Mouse (Mus musculus) liver, embryonic 15.5 days (tissue): Measurements from ENCODE around the gene Scgb1c1. TPM values are rescaled to one million over a fixed set of nuclear protein-coding genes. Genes with fewer than 3 reads are reported as not detected.
"Not testable (repeated sequence)": the region's sequence is repeated elsewhere in the genome, so short reads cannot be mapped to it uniquely, and the experiment has no call there.

Experiments used
- ATAC-seq: fragments of 200-750 bp; cut with Nextera tagmentation; 2 replicates; pipeline ENCODE4 v1.8.0; 2017; ENCODE audit warnings: moderate number of reproducible peaks, mild to moderate bottlenecking, moderate library complexity; ENCODE audit not compliant: insufficient read depth
- H3K27ac ChIP-seq: fragments of 300-500 bp; sonication (generic); replicated peaks from 2 replicates; pipeline ENCODE4 v1.5.1; 2015; ENCODE audit warnings: mild to moderate bottlenecking, inconsistent platforms
- H3K27me3 ChIP-seq: fragments of 300-500 bp; sonication (generic); 2 replicates; pipeline ENCODE4 v1.6.1; 2015; ENCODE audit warnings: mild to moderate bottlenecking, inconsistent platforms
- H3K36me3 ChIP-seq: fragments of 300-500 bp; sonication (generic); replicated peaks from 2 replicates; pipeline ENCODE4 v1.6.1; 2015; ENCODE audit warnings: moderate library complexity, mild to moderate bottlenecking, inconsistent platforms
- H3K4me1 ChIP-seq: fragments of 300-500 bp; sonication (generic); replicated peaks from 2 replicates; pipeline ENCODE4 v1.6.1; 2015; ENCODE audit warnings: inconsistent platforms
- H3K4me2 ChIP-seq: fragments of 300-500 bp; sonication (generic); 2 replicates; pipeline ENCODE4 v1.6.1; 2015; ENCODE audit warnings: moderate library complexity, mild to moderate bottlenecking, inconsistent platforms
- H3K4me3 ChIP-seq: fragments of 300-500 bp; sonication (generic); replicated peaks from 2 replicates; pipeline ENCODE4 v1.5.1; 2015; ENCODE audit warnings: mild to moderate bottlenecking, inconsistent platforms
- H3K9ac ChIP-seq: fragments of 300-500 bp; sonication (generic); 2 replicates; pipeline ENCODE4 v1.6.1; 2015; ENCODE audit warnings: moderate library complexity, mild to moderate bottlenecking, inconsistent platforms
- H3K9me3 ChIP-seq: fragments of 300-500 bp; sonication (generic); replicated peaks from 2 replicates; pipeline ENCODE4 v1.6.1; 2016; ENCODE audit warnings: inconsistent platforms
- WGBS: fragments of 180-500 bp; shearing (Covaris S2); methylation state at CpG from one replicate; pipeline ENCODE4 v1.1.7; 2015; ENCODE audit warnings: mixed read lengths; ENCODE audit not compliant: insufficient replicate concordance; 5-methylcytosine and 5-hydroxymethylcytosine counted together
- polyA plus RNA-seq: library from polyadenylated mRNA; unstranded; fragments of >200 nt; fragmentation: Nextera tagmentation; extraction: Ambion mirVana; gene quantifications from 2 replicates; pipeline ENCODE4 v1.2.1, GENCODE M21; 2015

Scgb1c1 gene
- polyA plus RNA-seq, 1 experiment from 2014 or later = not detected

DNA sequence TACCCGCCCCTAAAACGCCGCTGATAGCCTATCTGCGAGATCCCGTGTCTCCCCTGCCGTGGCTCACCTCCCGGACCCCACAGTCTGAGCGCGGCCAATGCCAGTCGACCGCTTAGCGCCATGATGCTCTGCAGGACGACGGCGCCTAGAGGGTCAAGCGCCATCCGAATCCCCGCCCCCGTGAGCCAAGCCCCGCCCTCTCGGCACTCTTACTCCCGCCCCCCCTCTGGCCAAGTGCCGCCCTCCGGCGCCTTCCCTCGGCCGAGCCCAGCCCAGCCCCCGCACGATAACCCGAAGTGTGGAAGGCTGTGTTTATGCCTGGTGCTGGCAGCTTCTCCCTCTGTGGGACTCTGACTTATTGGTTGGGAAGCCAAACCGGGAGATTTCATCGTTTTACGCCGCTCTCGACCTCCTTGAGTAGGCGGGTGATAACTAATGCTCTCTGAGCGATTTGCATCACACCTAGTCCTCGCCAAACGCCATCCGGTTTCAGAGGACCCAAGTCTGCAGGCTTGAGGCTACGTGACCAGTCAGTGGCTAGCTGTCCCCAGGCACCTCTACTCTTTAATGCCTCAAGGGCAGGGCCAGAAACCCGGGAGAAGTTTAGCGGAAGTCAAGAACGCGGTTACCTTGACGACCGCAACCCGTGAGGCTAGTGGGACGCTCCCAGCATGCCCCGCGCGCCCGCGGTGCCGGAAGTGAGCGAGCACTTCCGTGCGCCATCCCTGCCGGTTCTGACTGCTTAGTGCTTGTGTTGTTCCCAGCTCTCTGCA lies 36.5 kb downstream of the Scgb1c1 start, which contains the start of the genes Psmd13 and Sirt3:
Psmd13 (plus strand) TSS at position 273 of the 773 bp plus-strand sequence.
Sirt3 (minus strand) TSS at position 614 of the 773 bp plus-strand sequence.
- peak within 1 kb of the TSS; percentile 76 for H3K4me3 ChIP-seq
- ATAC-seq = peak; percentile 94
- H3K36me3 ChIP-seq = peaks cover 34% of the 10 kb centered on the region
- H3K4me1 ChIP-seq = peaks cover 42% of the 10 kb centered on the region
- no peaks in the 10 kb centered on the region for H3K27me3 ChIP-seq
- WGBS = under 1% methylated on average over 59 of the region's 59 CpGs
- peak within 1 kb of the TSS; percentile 90 for H3K27ac ChIP-seq
- H3K9me3 ChIP-seq = no peaks in the 10 kb centered on the region
- peak within 1 kb of the TSS; percentile 84 for H3K9ac ChIP-seq
- peak within 1 kb of the TSS; percentile 94 for H3K4me2 ChIP-seq

DNA sequence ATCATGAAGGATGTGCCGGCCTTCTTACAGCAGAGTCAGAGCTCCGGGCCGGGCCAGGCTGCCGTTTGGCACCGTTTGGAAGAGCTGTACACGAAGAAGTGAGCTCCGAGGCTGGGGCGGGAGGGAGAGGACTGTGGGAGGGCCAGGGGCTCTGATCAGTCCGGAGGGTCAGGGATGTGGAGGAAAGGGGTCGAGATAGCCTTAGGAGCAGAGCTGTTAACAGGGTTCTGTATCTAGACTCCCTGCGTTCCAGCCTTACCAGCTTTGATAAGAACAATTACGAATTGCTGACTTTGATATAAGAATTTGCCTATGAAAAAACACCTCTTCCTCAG lies 37.1 kb downstream of the Scgb1c1 start:
- Histone ChIP-seq H3K9me3 (no peaks in the 10 kb centered on the region), H3K9ac (peak overlapping the region; percentile 84), H3K36me3 (peaks cover 38% of the 10 kb centered on the region), H3K4me1 (peaks cover 42% of the 10 kb centered on the region), H3K27ac (peak overlapping the region; percentile 90), H3K4me2 (peak overlapping the region; percentile 94), H3K4me3 (peak overlapping the region; percentile 76), H3K27me3 (no peaks in the 10 kb centered on the region)
- under 1% methylated on average over 12 of the region's 12 CpGs for WGBS
- ATAC-seq = peak; percentile 14

DNA sequence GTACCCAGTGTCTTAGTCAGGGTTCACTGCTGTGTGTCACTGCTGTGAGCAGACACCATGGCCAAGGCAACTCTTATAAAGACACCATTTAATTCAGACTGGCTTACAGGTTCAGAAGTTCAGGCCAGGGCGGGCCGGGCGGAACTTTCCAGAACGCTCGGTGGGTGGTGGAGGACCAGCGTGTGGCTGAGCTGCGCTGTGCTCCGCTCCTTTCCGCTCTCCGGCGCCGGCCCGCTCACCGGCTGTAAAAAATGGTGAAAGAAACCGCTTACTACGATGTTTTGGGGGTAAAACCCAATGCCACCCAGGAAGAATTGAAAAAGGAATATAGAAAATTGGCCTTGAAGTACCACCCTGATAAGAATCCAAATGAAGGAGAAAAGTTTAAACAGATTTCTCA lies 45.3 kb downstream of the Scgb1c1 start:
- H3K9me3 ChIP-seq = not testable (repeated sequence)
- WGBS = 91% methylated on average over 16 of the region's 16 CpGs

GRCm38 (mm10) chr7:140894031-140894430 lies 48.7 kb downstream of the Scgb1c1 start:
- no peak overlapping the region for H3K4me3 ChIP-seq
- H3K4me2 ChIP-seq = no peak overlapping the region
- WGBS = 81% methylated on average over 7 of the region's 7 CpGs
- no peaks in the 10 kb centered on the region for H3K27me3 ChIP-seq
- H3K9ac ChIP-seq = no peak overlapping the region
- H3K36me3 ChIP-seq = peaks cover 74% of the 10 kb centered on the region
- H3K27ac ChIP-seq = no peak overlapping the region
- no peak for ATAC-seq
- H3K9me3 ChIP-seq = no peaks in the 10 kb centered on the region
- no peaks in the 10 kb centered on the region for H3K4me1 ChIP-seq

More for the DNA sequence above, 45.3 kb downstream of the Scgb1c1 start:
- not testable (repeated sequence) for ATAC-seq, H3K4me1 ChIP-seq, H3K4me2 ChIP-seq, H3K4me3 ChIP-seq, H3K9ac ChIP-seq, H3K27ac ChIP-seq, H3K27me3 ChIP-seq
- peaks cover 77% of the 10 kb centered on the region for H3K36me3 ChIP-seq

GRCm38 (mm10) chr7:140894611-140895010 lies 49.3 kb downstream of the Scgb1c1 start:
- no peaks in the 10 kb centered on the region for H3K4me1 ChIP-seq
- H3K27me3 ChIP-seq = no peaks in the 10 kb centered on the region
- no peak for ATAC-seq
- 85% methylated on average over 3 of the region's 3 CpGs for WGBS
- no peak overlapping the region for H3K4me3 ChIP-seq
- H3K27ac ChIP-seq = no peak overlapping the region
- no peak overlapping the region for H3K9ac ChIP-seq
- no peak overlapping the region for H3K4me2 ChIP-seq
- H3K36me3 ChIP-seq = peaks cover 70% of the 10 kb centered on the region
- H3K9me3 ChIP-seq = no peaks in the 10 kb centered on the region

Other genes with a start within 250 kb of the Scgb1c1 start
- gene Olfr46, start 244.3 kb upstream of the Scgb1c1 start, polyA plus RNA-seq = not detected in 2 replicates
- gene Olfr61, start 216.6 kb upstream of the Scgb1c1 start, polyA plus RNA-seq = not detected in 2 replicates
- not detected in 2 replicates for gene Olfr53, start 199.1 kb upstream of the Scgb1c1 start, polyA plus RNA-seq
- gene Olfr539, start 185.6 kb upstream of the Scgb1c1 start, polyA plus RNA-seq = not detected in 2 replicates
- gene Olfr45, start 163.6 kb upstream of the Scgb1c1 start, polyA plus RNA-seq = not detected in 2 replicates
- not detected in 2 replicates for gene Olfr541, start 148.3 kb upstream of the Scgb1c1 start, polyA plus RNA-seq
- gene Cyp2e1, start 81.8 kb upstream of the Scgb1c1 start, polyA plus RNA-seq = 0.46 and 0.75 TPM in 2 replicates
- 0.06 and 0.13 TPM in 2 replicates for gene Syce1, start 57.7 kb upstream of the Scgb1c1 start, polyA plus RNA-seq
- 0.18 and 0.20 TPM in 2 replicates for gene Zfp941, start 23.4 kb upstream of the Scgb1c1 start, polyA plus RNA-seq
- 24.7 and 26.8 TPM in 2 replicates for gene Urah, start 10.5 kb upstream of the Scgb1c1 start, polyA plus RNA-seq
- gene Odf3, start 2.3 kb downstream of the Scgb1c1 start, polyA plus RNA-seq = not detected in 2 replicates
- not detected in 2 replicates for gene Gm45785, start 10.8 kb downstream of the Scgb1c1 start, polyA plus RNA-seq
- gene Ric8a, start 11.4 kb downstream of the Scgb1c1 start, polyA plus RNA-seq = 20.9 and 23.3 TPM in 2 replicates
- gene Bet1l, start 12.0 kb downstream of the Scgb1c1 start, polyA plus RNA-seq = 18.7 and 20.3 TPM in 2 replicates
- gene Psmd13, start 36.4 kb downstream of the Scgb1c1 start, polyA plus RNA-seq = 133 TPM in 2 replicates
- 20.0 and 21.5 TPM in 2 replicates for gene Sirt3, start 36.8 kb downstream of the Scgb1c1 start, polyA plus RNA-seq
- 2.5 and 3.6 TPM in 2 replicates for gene Cox8b, start 54.9 kb downstream of the Scgb1c1 start, polyA plus RNA-seq
- gene Nlrp6, start 75.4 kb downstream of the Scgb1c1 start, polyA plus RNA-seq = 4.8 and 7.0 TPM in 2 replicates
- gene Pgghg, start 95.8 kb downstream of the Scgb1c1 start, polyA plus RNA-seq = 6.0 and 6.6 TPM in 2 replicates
- 0.39 and 0.68 TPM in 2 replicates for gene Ifitm5, start 104.7 kb downstream of the Scgb1c1 start, polyA plus RNA-seq
- not detected in 2 replicates for gene Gm45717, start 110.4 kb downstream of the Scgb1c1 start, polyA plus RNA-seq
- 384 and 401 TPM in 2 replicates for gene Ifitm2, start 110.4 kb downstream of the Scgb1c1 start, polyA plus RNA-seq
- gene Ifitm1, start 121.7 kb downstream of the Scgb1c1 start, polyA plus RNA-seq = 21.3 TPM in 2 replicates
- 84.9 and 98.1 TPM in 2 replicates for gene Ifitm3, start 165.2 kb downstream of the Scgb1c1 start, polyA plus RNA-seq
- 23.2 and 25.7 TPM in 2 replicates for gene Ifitm6, start 172.4 kb downstream of the Scgb1c1 start, polyA plus RNA-seq
- gene Gm17387, start 183.6 kb downstream of the Scgb1c1 start, polyA plus RNA-seq = not detected in 2 replicates
- gene B4galnt4, start 215.6 kb downstream of the Scgb1c1 start, polyA plus RNA-seq = 0.45 and 0.46 TPM in 2 replicates
- gene Pkp3, start 232.7 kb downstream of the Scgb1c1 start, polyA plus RNA-seq = 0.54 and 0.84 TPM in 2 replicates